Mouse (Mus musculus) heart, adult 8-10 months (tissue): ENCODE data around the gene Lrrtm4. TPM values are rescaled to one million over a fixed set of nuclear protein-coding genes. Genes with fewer than 3 reads are reported as not detected.

ENCODE experiments used
- DNase-seq: peaks from one replicate; pipeline ENCODE4 v3.0.0; 2022; ENCODE audit warnings: low spot score
- total RNA-seq, 4 experiments: library from RNA; stranded (reverse); gene quantifications; 2 replicates each; pipeline ENCODE4 v1.2.4; 2022

Lrrtm4 gene
- total RNA-seq, result not detected

GRCm38 (mm10) chr6:80018765-80019164, at the start of gene Lrrtm4:
Lrrtm4 (plus strand) TSS chr6:80018877.
- no peak for DNase-seq

GRCm38 (mm10) chr6:80019189-80019860, 648 bp downstream of the Lrrtm4 start:
- no peak for DNase-seq

GRCm38 (mm10) chr6:80019861-80020230, 1.2 kb downstream of the Lrrtm4 start:
- DNase-seq, result no peak

GRCm38 (mm10) chr6:80056849-80057248, 38.2 kb downstream of the Lrrtm4 start:
- DNase-seq, result no peak

DNA sequence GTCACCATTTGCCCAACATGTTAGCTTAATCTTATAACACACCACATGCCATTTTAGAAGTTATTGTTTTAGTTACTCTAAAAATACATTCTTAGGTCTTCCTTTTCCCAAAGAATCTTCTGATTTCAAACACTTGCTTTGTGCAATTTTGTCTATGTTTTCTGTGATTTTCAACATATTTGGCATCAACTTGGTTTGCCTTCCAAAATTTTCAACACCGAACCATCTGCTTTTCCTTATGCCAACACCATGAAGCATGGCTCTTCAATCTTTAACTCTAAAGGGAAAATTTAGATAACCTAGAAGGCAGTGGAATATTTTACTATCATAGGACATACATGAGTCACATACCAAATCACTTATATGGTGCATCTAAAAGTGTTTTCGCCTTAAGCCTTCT, 59.3 kb downstream of the Lrrtm4 start:
- no peak for DNase-seq

GRCm38 (mm10) chr6:80079290-80079689, 60.6 kb downstream of the Lrrtm4 start:
- no peak for DNase-seq

DNA sequence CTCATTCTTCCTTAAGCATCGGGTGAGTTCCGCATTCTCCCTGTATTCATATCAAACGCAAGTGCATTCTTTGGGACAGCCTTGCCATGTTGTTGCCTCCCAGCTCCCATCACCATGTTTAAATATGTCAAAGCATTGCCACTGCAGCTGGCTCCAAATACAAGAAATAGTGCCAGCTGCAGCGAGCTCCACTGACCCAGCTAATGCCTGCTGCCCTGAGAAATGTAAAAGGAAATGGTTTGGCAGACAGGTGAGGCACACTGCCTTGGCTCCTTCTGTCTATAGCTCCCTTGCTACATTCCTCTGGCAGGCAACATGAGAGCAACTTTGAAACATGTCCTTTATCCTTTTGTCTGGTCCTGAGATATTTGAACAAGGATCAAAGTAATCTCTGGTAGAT, 76.2 kb downstream of the Lrrtm4 start:
- DNase-seq, result no peak

GRCm38 (mm10) chr6:80105343-80105742, 86.7 kb downstream of the Lrrtm4 start:
- no peak for DNase-seq

DNA sequence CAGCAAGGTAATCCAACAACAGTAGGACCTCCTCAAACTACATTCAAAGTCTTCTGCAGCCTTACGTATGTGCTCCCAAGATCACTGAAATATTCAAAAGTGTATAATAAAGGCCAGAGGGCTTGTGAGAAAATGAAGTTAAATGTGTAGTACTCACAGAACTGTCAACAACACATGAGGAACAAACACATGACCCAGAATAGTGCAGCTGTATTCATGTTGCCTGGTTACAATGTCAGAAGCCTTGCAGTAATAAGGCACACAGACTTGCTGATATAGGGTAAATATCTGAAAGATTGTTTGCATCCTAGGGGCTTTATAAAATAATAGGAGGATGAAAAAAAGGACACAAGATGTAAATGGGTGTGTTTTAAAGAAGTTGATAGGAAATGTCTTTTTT, 87.2 kb downstream of the Lrrtm4 start:
- no peak for DNase-seq

- no peak for DNase-seq
Observed at GRCm38 (mm10) chr6:80126419-80126818, 107.7 kb downstream of the Lrrtm4 start.

DNA sequence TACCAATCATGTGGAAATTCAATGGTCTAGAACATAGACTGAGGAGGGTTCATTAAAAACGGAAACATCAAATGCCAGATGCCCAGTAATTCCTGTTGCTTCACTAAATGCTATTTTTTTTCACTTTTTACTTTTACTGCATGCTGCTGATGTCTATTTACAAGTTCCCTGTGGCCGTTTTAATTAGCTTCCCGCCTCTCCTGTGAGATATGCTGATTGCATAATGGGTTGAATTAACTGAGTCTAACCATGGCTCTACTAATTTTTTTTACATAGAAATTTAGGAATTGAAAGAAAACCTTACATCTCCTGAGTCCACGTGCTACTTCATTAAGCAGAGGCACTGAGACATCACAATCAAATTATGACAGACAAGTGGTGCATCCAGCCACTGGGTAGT, 143.9 kb downstream of the Lrrtm4 start:
- DNase-seq, result no peak

GRCm38 (mm10) chr6:80181916-80182315, 163.2 kb downstream of the Lrrtm4 start:
- no peak for DNase-seq

DNA sequence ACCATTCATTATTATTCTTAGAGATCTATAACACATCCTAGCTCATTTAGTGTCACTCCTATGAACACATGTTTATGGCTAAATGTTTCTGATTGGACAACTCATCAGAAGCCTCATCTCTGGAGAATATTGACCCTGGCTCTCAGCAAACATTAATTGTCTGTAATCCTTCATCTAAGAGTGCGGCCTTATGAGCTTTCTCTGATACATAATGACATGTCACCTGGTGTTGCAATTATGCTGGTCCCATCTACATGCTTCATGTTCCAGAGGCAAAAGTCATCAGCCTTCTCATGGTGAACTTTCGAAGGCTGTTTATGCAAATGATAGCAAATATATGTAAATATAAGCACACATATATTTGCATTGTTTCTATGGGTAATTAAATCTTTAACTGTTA, 163.7 kb downstream of the Lrrtm4 start:
- no peak for DNase-seq

DNA sequence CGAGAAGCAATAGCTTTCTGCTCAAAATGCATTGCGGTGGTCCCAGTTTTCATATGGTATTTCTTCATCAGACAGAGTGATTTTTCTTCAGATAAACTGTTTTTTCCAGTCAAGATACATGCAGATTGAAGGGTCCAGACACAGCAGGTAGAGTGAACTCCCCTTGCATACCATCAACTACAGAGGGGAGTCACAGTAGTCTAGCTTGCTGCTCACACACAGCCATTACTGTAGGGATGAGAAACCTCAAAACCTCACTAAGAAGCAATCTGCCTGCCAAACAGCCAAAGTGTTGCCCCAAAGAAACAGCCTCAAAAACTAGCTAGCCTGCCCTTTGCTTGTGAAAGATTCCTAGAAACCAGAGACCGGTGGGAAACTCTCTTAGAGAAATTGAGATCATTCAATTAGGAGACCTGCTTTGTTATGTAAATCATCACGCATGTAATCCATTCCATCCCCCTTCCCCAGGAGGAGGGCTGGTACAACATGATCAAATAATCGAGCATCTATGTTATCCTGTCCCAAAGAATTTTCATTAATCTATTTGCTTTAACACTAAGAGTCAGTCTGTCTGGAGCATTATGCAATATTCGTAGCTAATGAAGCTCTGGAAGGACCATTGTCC, 166.9 kb downstream of the Lrrtm4 start:
- no peak for DNase-seq

GRCm38 (mm10) chr6:80186791-80187190, 168.1 kb downstream of the Lrrtm4 start:
- DNase-seq, result no peak

DNA sequence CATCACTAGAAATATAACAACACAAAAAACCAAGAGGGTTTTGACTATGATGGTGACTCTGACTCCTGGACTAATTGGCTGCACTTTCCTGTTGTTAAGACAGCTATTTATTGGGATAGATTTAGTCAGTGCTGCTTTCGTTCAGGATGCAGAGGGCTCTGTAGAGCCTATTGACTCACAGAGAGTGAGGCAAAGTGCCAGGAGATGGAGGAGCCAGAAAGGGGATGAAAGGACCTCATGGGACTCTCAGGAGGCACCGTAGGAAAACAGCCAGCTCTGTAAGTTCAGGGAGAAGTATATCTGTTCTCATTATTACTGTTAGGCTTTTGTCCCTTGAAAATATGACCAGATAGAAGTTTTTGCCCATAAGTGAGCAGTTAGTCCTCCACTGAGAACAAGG, 190.8 kb downstream of the Lrrtm4 start:
- no peak for DNase-seq

- no peak for DNase-seq
Observed at GRCm38 (mm10) chr6:80210281-80210680, 191.6 kb downstream of the Lrrtm4 start.

GRCm38 (mm10) chr6:80261595-80261994, 242.9 kb downstream of the Lrrtm4 start:
- DNase-seq, result no peak

DNA sequence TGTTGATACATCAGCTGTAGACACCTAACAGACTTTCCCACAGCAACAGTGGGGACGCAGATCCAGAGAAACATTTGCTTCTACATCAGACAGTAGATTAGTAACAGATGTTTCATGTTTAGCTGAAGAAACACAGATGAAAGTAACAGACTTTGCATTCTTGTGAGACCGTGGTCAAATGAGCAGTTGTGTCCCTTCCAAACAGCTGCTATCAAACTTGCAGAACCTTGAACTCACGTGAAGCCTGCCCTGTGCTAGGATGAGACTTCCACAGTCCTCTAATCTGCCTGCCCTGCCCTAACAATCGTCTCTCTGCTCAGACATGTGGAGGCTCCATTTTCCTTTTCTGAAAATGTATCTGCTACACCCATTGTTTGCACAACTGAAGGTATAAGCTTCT, 245.3 kb downstream of the Lrrtm4 start:
- no peak for DNase-seq

- DNase-seq, result no peak
Observed at GRCm38 (mm10) chr6:80264584-80264983, 245.9 kb downstream of the Lrrtm4 start.

- no peak for DNase-seq
Observed at GRCm38 (mm10) chr6:80265746-80266145, 247.1 kb downstream of the Lrrtm4 start.

- DNase-seq, result no peak
Observed at GRCm38 (mm10) chr6:80286968-80287367, 268.3 kb downstream of the Lrrtm4 start.

GRCm38 (mm10) chr6:80301871-80302270, 283.2 kb downstream of the Lrrtm4 start:
- no peak for DNase-seq

DNA sequence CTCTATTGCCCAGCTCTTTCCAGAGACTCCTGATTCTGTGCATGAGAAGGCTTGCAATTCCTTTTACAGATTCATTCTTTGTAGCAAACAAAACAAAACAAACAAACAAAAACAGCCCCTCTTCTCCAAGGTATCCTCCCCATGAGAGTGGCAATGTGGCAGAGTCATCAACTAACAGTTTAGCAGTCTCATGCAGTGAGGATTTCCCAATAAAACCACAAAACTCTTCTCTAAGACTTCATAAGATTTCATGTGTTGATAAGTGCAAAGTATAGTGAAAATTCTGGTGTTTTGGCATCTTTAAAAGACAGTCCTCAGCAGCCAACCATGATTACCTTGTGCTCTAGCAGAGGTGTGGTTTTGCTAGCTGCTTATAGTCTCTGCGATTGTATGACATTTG, 284.9 kb downstream of the Lrrtm4 start:
- no peak for DNase-seq
